Mouse (Mus musculus): Measurements from ENCODE around the gene Bag5.

DNA sequence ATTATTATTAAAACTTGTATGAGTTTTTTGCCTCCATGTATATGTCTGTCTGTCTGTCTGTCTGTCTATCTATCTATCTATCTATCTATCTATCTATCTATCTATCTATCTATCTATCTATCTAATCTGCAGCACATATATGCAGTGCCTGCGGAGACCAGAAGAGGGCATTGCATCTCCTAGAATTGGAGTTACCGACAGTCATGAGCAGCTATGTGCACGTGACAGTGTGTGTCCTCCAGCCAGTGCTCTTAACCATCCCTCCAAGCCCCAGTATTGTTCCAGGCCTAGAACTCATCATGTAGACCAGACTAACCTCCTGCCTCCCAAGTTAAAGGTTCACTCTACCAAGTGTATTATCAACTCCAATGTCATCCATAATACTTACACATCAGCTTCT, 25.7 kb upstream of the Bag5 start:
- peak; percentile 57; the same call in 1 of the 2 replicates for TF ChIP-seq CTCF (IDR thresholded peaks at IDR 0.05; ENCODE audit: borderline replicate concordance, extremely low read depth, insufficient read depth, insufficient read length)
- TF ChIP-seq POLR2A (IDR thresholded peaks at IDR 0.05; ENCODE audit: borderline replicate concordance, extremely low read depth, insufficient read depth, insufficient read length, poor library complexity, severe bottlenecking) = no peak
